In genomic region chr5:3646991-3647707, GRCm38 (mm10) we compare ENCODE assay signal across 8 mouse cellular contexts. TPM values are rescaled to one million over a fixed set of nuclear protein-coding genes. Genes with fewer than 3 reads are reported as not detected.
A peak's percentile ranks its signal among the peaks of the same experiment; 100 is the strongest.
DNase-seq lines count a peak whose midpoint lies in the region; ATAC-seq and TF ChIP-seq lines count a peak whose summit lies in the region.

No protein-coding gene starts in this region.

- no peak; the same call in 1 of the 2 replicates for TF ChIP-seq CTCF in E14TG2a.4 (conservative IDR thresholded peaks at IDR 0.05; ENCODE audit: low read length)
- peak; percentile 63 for TF ChIP-seq CTCF in bone marrow, adult 2 months (IDR thresholded peaks at IDR 0.05; ENCODE audit: control insufficient read depth, insufficient read depth, low read length)
- TF ChIP-seq CTCF in lung, adult 2 months (IDR thresholded peaks at IDR 0.05; ENCODE audit: insufficient read depth, low read length): peak; percentile 50

- peak overlapping the region; percentile 93 for H3K9ac ChIP-seq in embryonic facial prominence, embryonic 15.5 days
- H3K9ac ChIP-seq in heart, embryonic 14.5 days (ENCODE audit: low read length): peak overlapping the region; percentile 94
- peak overlapping the region; percentile 82 for H3K9ac ChIP-seq in neural tube, embryonic 15.5 days (replicated peaks)

- H3K27me3 ChIP-seq in E14TG2a.4 (ENCODE audit: insufficient read depth, low read length): no peaks in the 10 kb centered on the region
- H3K27me3 ChIP-seq in embryonic facial prominence, embryonic 15.5 days: no peaks in the 10 kb centered on the region
- no peaks in the 10 kb centered on the region for H3K27me3 ChIP-seq in heart, embryonic 14.5 days (ENCODE audit: control insufficient read depth, insufficient read depth, low read length)
- no peaks in the 10 kb centered on the region for H3K27me3 ChIP-seq in neural tube, embryonic 15.5 days (replicated peaks)

- peak overlapping the region; percentile 98 for H3K27ac ChIP-seq in bone marrow, adult 2 months (ENCODE audit: control insufficient read depth, insufficient read depth, low read depth, low read length, poor library complexity)
- peak overlapping the region; percentile 92 for H3K27ac ChIP-seq in embryonic facial prominence, embryonic 15.5 days (replicated peaks)
- H3K27ac ChIP-seq in heart, embryonic 14.5 days (replicated peaks in 1 of 2; ENCODE audit: control insufficient read depth in 1 of 2, insufficient read depth in 1 of 2, low read depth in 2 of 2, low read length in 2 of 2): peak overlapping the region; percentile 71 to 94
- H3K27ac ChIP-seq in neural tube, embryonic 15.5 days (replicated peaks): peak overlapping the region; percentile 91

- peak overlapping the region; percentile 57 for H3K4me2 ChIP-seq in embryonic facial prominence, embryonic 15.5 days (replicated peaks)
- H3K4me2 ChIP-seq in heart, embryonic 14.5 days (ENCODE audit: low read length): peak overlapping the region; percentile 80
- H3K4me2 ChIP-seq in neural tube, embryonic 15.5 days: peak overlapping the region; percentile 57

- no peaks in the 10 kb centered on the region for H3K9me3 ChIP-seq in E14TG2a.4 (ENCODE audit: low read length)
- no peaks in the 10 kb centered on the region for H3K9me3 ChIP-seq in embryonic facial prominence, embryonic 15.5 days (replicated peaks)
- H3K9me3 ChIP-seq in heart, embryonic 14.5 days (ENCODE audit: control insufficient read depth, low read length): no peaks in the 10 kb centered on the region
- H3K9me3 ChIP-seq in neural tube, embryonic 15.5 days (replicated peaks): no peaks in the 10 kb centered on the region

- ATAC-seq in embryonic facial prominence, embryonic 15.5 days (ENCODE audit: insufficient number of reproducible peaks, low FRiP score, low TSS enrichment, low read depth): peak; percentile 72
- peak; percentile 55 for ATAC-seq in heart, embryonic 14.5 days (ENCODE audit: insufficient number of reproducible peaks, insufficient read depth, low FRiP score, low read depth)
- ATAC-seq in neural tube, embryonic 15.5 days (ENCODE audit: low FRiP score): peak; percentile 82

- H3K4me3 ChIP-seq in E14TG2a.4 (replicated peaks; ENCODE audit: low read length): peak overlapping the region; percentile 98
- peak overlapping the region; percentile 91 for H3K4me3 ChIP-seq in bone marrow, adult 2 months (replicated peaks; ENCODE audit: control insufficient read depth, low read depth, low read length)
- peak overlapping the region; percentile 97 for H3K4me3 ChIP-seq in embryonic facial prominence, embryonic 15.5 days (replicated peaks)
- peak overlapping the region; percentile 71 to 97 for H3K4me3 ChIP-seq in heart, embryonic 14.5 days (ENCODE audit: control insufficient read depth in 1 of 2, insufficient read depth in 1 of 2, low read depth in 1 of 2, low read length in 2 of 2)
- H3K4me3 ChIP-seq in lung, adult 2 months (replicated peaks; ENCODE audit: extremely low read depth, low read depth, low read length): peak overlapping the region; percentile 99
- H3K4me3 ChIP-seq in neural tube, embryonic 15.5 days (replicated peaks): peak overlapping the region; percentile 95

- peaks cover 15% of the 10 kb centered on the region for H3K4me1 ChIP-seq in E14TG2a.4 (replicated peaks; ENCODE audit: low read depth, low read length)
- H3K4me1 ChIP-seq in bone marrow, adult 2 months (ENCODE audit: control insufficient read depth, insufficient read depth, low read length): no peaks in the 10 kb centered on the region; the same call in 1 of the 2 replicates
- peaks cover 8% of the 10 kb centered on the region; the same call in 1 of the 2 replicates for H3K4me1 ChIP-seq in embryonic facial prominence, embryonic 15.5 days
- H3K4me1 ChIP-seq in heart, embryonic 14.5 days (ENCODE audit: control insufficient read depth in 2 of 2, insufficient read depth in 2 of 2, low read length in 2 of 2): peaks cover 2 to 10% of the 10 kb centered on the region in 2 experiments; a peak in 3 of 4 replicates
- peaks cover 2% of the 10 kb centered on the region; the same call in 1 of the 2 replicates for H3K4me1 ChIP-seq in lung, adult 2 months (ENCODE audit: control insufficient read depth, insufficient read depth, low read length)
- H3K4me1 ChIP-seq in neural tube, embryonic 15.5 days: peaks cover 16% of the 10 kb centered on the region

- TF ChIP-seq POLR2A in bone marrow, adult 2 months (IDR thresholded peaks at IDR 0.05; ENCODE audit: borderline replicate concordance, control insufficient read depth, low read depth, low read length): no peak
- no peak for TF ChIP-seq POLR2A in lung, adult 2 months (IDR thresholded peaks at IDR 0.05; ENCODE audit: borderline replicate concordance, extremely low read depth, low read depth, low read length)

- WGBS in bone marrow, adult 2 months: under 1% methylated on average over 60 of the region's 60 CpGs
- under 1% methylated on average over 60 of the region's 60 CpGs for WGBS in embryonic facial prominence, embryonic 15.5 days
- WGBS in heart, embryonic 14.5 days: under 1% methylated on average over 60 of the region's 60 CpGs
- WGBS in lung, adult 2 months: under 1% methylated on average over 51 of the region's 60 CpGs
- WGBS in neural tube, embryonic 15.5 days: under 1% methylated on average over 59 of the region's 60 CpGs

- peak; percentile 63 for DNase-seq in kidney, postnatal 14 days
- no peak for DNase-seq in lung, adult 2 months
- peak; percentile 32 to 41 for DNase-seq in thymus, adult 18-20 months

- peaks cover 36% of the 10 kb centered on the region for H3K36me3 ChIP-seq in E14TG2a.4 (ENCODE audit: insufficient read depth, low read length)
- H3K36me3 ChIP-seq in embryonic facial prominence, embryonic 15.5 days: peaks cover 14% of the 10 kb centered on the region
- H3K36me3 ChIP-seq in heart, embryonic 14.5 days (ENCODE audit: control insufficient read depth, insufficient read depth, low read length): peaks cover 37% of the 10 kb centered on the region
- H3K36me3 ChIP-seq in neural tube, embryonic 15.5 days: peaks cover 14% of the 10 kb centered on the region; the same call in 1 of the 2 replicates

RNA-seq across cellular contexts. Expression of gene Tmbim7, which starts 3.8 kb away (rescaled TPM):
- not detected in 2 replicates for polyA plus RNA-seq in bone marrow, adult 2 months (2011; ENCODE audit: insufficient read depth, insufficient read length, low replicate concordance, missing spikeins)
- polyA plus RNA-seq in embryonic facial prominence, embryonic 15.5 days (2015; fragmentation: Nextera tagmentation; extraction: Ambion mirVana): not detected in 2 replicates
- polyA plus RNA-seq in heart, embryonic 14.5 days (2014; fragmentation: Nextera tagmentation; extraction: Ambion mirVana): not detected in 2 replicates
- polyA plus RNA-seq in lung, adult 2 months (2012; rRNA removed): not detected in 2 replicates
- polyA plus RNA-seq in neural tube, embryonic 15.5 days (2015; fragmentation: Nextera tagmentation; extraction: Ambion mirVana): not detected in 2 replicates

RNA-seq across cellular contexts. Expression of gene Gatad1, which starts 9.8 kb away (rescaled TPM):
- polyA plus RNA-seq in bone marrow, adult 2 months (2011; ENCODE audit: insufficient read depth, insufficient read length, low replicate concordance, missing spikeins): 46.5 and 62.7 TPM in 2 replicates
- 51.2 and 56.6 TPM in 2 replicates for polyA plus RNA-seq in embryonic facial prominence, embryonic 15.5 days (2015; fragmentation: Nextera tagmentation; extraction: Ambion mirVana)
- polyA plus RNA-seq in heart, embryonic 14.5 days (2014; fragmentation: Nextera tagmentation; extraction: Ambion mirVana): 65.5 and 72.0 TPM in 2 replicates
- 36.1 and 39.0 TPM in 2 replicates for polyA plus RNA-seq in lung, adult 2 months (2012; rRNA removed)
- 60.7 and 61.3 TPM in 2 replicates for polyA plus RNA-seq in neural tube, embryonic 15.5 days (2015; fragmentation: Nextera tagmentation; extraction: Ambion mirVana)

RNA-seq across cellular contexts. Expression of gene Rbm48, which starts 50.8 kb away (rescaled TPM):
- polyA plus RNA-seq in bone marrow, adult 2 months (2011; ENCODE audit: insufficient read depth, insufficient read length, low replicate concordance, missing spikeins): 3.4 and 4.8 TPM in 2 replicates
- 11.9 and 13.0 TPM in 2 replicates for polyA plus RNA-seq in embryonic facial prominence, embryonic 15.5 days (2015; fragmentation: Nextera tagmentation; extraction: Ambion mirVana)
- polyA plus RNA-seq in heart, embryonic 14.5 days (2014; fragmentation: Nextera tagmentation; extraction: Ambion mirVana): 9.2 and 10.0 TPM in 2 replicates
- polyA plus RNA-seq in lung, adult 2 months (2012; rRNA removed): 3.7 and 4.4 TPM in 2 replicates
- 13.5 and 14.0 TPM in 2 replicates for polyA plus RNA-seq in neural tube, embryonic 15.5 days (2015; fragmentation: Nextera tagmentation; extraction: Ambion mirVana)

RNA-seq across cellular contexts. Expression of gene Pex1, which starts 51.3 kb away (rescaled TPM):
- 7.5 and 17.4 TPM in 2 replicates for polyA plus RNA-seq in bone marrow, adult 2 months (2011; ENCODE audit: insufficient read depth, insufficient read length, low replicate concordance, missing spikeins)
- 15.9 and 17.3 TPM in 2 replicates for polyA plus RNA-seq in embryonic facial prominence, embryonic 15.5 days (2015; fragmentation: Nextera tagmentation; extraction: Ambion mirVana)
- 9.9 and 12.0 TPM in 2 replicates for polyA plus RNA-seq in heart, embryonic 14.5 days (2014; fragmentation: Nextera tagmentation; extraction: Ambion mirVana)
- polyA plus RNA-seq in lung, adult 2 months (2012; rRNA removed): 3.8 and 7.1 TPM in 2 replicates
- 23.3 and 24.9 TPM in 2 replicates for polyA plus RNA-seq in neural tube, embryonic 15.5 days (2015; fragmentation: Nextera tagmentation; extraction: Ambion mirVana)
